ENCODE assay signal across 7 mouse cellular contexts in genomic region chr9:121757835-121758814, GRCm38 (mm10). TPM values are rescaled to one million over a fixed set of nuclear protein-coding genes. Genes with fewer than 3 reads are reported as not detected.
DNase-seq lines count a peak whose midpoint lies in the region; ATAC-seq and TF ChIP-seq lines count a peak whose summit lies in the region.

No protein-coding gene starts in this region.

- H3K36me3 ChIP-seq in lung, postnatal 0 days (ENCODE audit: insufficient read depth, low read length), result peaks cover 9% of the 10 kb centered on the region
- peaks cover 47% of the 10 kb centered on the region for H3K36me3 ChIP-seq in embryonic facial prominence, embryonic 14.5 days (ENCODE audit: control insufficient read depth, insufficient read depth, low read length)
- H3K36me3 ChIP-seq in midbrain, embryonic 11.5 days (ENCODE audit: control insufficient read depth, insufficient read depth, low read length), result peaks cover 14% of the 10 kb centered on the region

- intact Hi-C loops in heart, postnatal 10 days (cut with DNase I), result no loop called here

- H3K27me3 ChIP-seq in lung, postnatal 0 days (replicated peaks; ENCODE audit: insufficient read depth, low read length), result no peaks in the 10 kb centered on the region
- H3K27me3 ChIP-seq in embryonic facial prominence, embryonic 14.5 days (replicated peaks; ENCODE audit: control insufficient read depth, insufficient read depth, low read length), result no peaks in the 10 kb centered on the region
- H3K27me3 ChIP-seq in midbrain, embryonic 11.5 days (ENCODE audit: control insufficient read depth, insufficient read depth, low read length), result no peaks in the 10 kb centered on the region

- peak overlapping the region; percentile 86; the same call in 1 of the 2 replicates for H3K9ac ChIP-seq in lung, postnatal 0 days (replicated peaks; ENCODE audit: low read depth)
- H3K9ac ChIP-seq in embryonic facial prominence, embryonic 14.5 days (ENCODE audit: low read depth, low read length), result peak overlapping the region; percentile 95
- peak overlapping the region; percentile 89 for H3K9ac ChIP-seq in midbrain, embryonic 11.5 days (ENCODE audit: low read length)

- no peaks in the 10 kb centered on the region for H3K4me1 ChIP-seq in lung, postnatal 0 days (ENCODE audit: insufficient read depth, low read depth, low read length)
- H3K4me1 ChIP-seq in embryonic facial prominence, embryonic 14.5 days (ENCODE audit: control insufficient read depth, insufficient read depth, low read length), result peaks cover 30% of the 10 kb centered on the region
- H3K4me1 ChIP-seq in midbrain, embryonic 11.5 days (ENCODE audit: control insufficient read depth, insufficient read depth, low read length), result peaks cover 24% of the 10 kb centered on the region

- H3K9me3 ChIP-seq in lung, postnatal 0 days (ENCODE audit: low read length), result no peaks in the 10 kb centered on the region
- no peaks in the 10 kb centered on the region for H3K9me3 ChIP-seq in embryonic facial prominence, embryonic 14.5 days (ENCODE audit: control insufficient read depth, low read length)
- no peaks in the 10 kb centered on the region for H3K9me3 ChIP-seq in midbrain, embryonic 11.5 days (ENCODE audit: control insufficient read depth, low read length)

- no peak overlapping the region for H3K4me3 ChIP-seq in lung, postnatal 0 days (ENCODE audit: low read depth, low read length)
- peak overlapping the region; percentile 94 for H3K4me3 ChIP-seq in embryonic facial prominence, embryonic 14.5 days (ENCODE audit: low read depth, low read length)
- peak overlapping the region; percentile 83 for H3K4me3 ChIP-seq in midbrain, embryonic 11.5 days (ENCODE audit: low read depth, low read length)

- DNase-seq in lung, postnatal 0 days (ENCODE audit: low spot score), result no peak
- DNase-seq in lung, postnatal 36 days, result no peak
- peak; percentile 89 for DNase-seq in embryonic facial prominence, embryonic 14.5 days (ENCODE audit: low spot score)
- DNase-seq in heart, postnatal 10 days, result peak; percentile 43 to 64
- DNase-seq in midbrain, embryonic 11.5 days (ENCODE audit: low spot score, missing footprints), result peak; percentile 88
- no peak for DNase-seq in right cerebral cortex, postnatal 36 days (ENCODE audit: low spot score in 2 of 2)
- no peak for DNase-seq in c-Kit-positive CD71-positive TER-119-positive erythroid progenitor cells, embryonic 14.5 days (ENCODE audit: low spot score)

- no peak for TF ChIP-seq EP300 in lung, postnatal 0 days (IDR thresholded peaks at IDR 0.05)

- WGBS in lung, postnatal 0 days, result 50% methylated on average over 10 of the region's 10 CpGs
- 31% methylated on average over 10 of the region's 10 CpGs for WGBS in embryonic facial prominence, embryonic 14.5 days
- 50% methylated on average over 10 of the region's 10 CpGs for WGBS in midbrain, embryonic 11.5 days

- H3K4me2 ChIP-seq in lung, postnatal 0 days (replicated peaks; ENCODE audit: low read depth, low read length), result peak overlapping the region; percentile 99; the same call in 1 of the 2 replicates
- peak overlapping the region; percentile 86 for H3K4me2 ChIP-seq in embryonic facial prominence, embryonic 14.5 days (ENCODE audit: low read depth, low read length)
- H3K4me2 ChIP-seq in midbrain, embryonic 11.5 days, result peak overlapping the region; percentile 99

- H3K27ac ChIP-seq in lung, postnatal 0 days (ENCODE audit: low read length), result no peak overlapping the region
- peak overlapping the region; percentile 95 for H3K27ac ChIP-seq in embryonic facial prominence, embryonic 14.5 days (replicated peaks; ENCODE audit: low read depth, low read length)
- no peak overlapping the region for H3K27ac ChIP-seq in midbrain, embryonic 11.5 days (ENCODE audit: low read depth, low read length)

- no peak for ATAC-seq in lung, postnatal 0 days
- peak; percentile 48 for ATAC-seq in embryonic facial prominence, embryonic 14.5 days (ENCODE audit: low read depth)
- ATAC-seq in midbrain, embryonic 11.5 days (ENCODE audit: low FRiP score), result no peak

- no peak for TF ChIP-seq CTCF in lung, postnatal 0 days (IDR thresholded peaks at IDR 0.05)

RNA-seq across cellular contexts. Expression of gene Zfp651, which starts 1.0 kb away (rescaled TPM):
- polyA plus RNA-seq in lung, postnatal 0 days (2015; fragmentation: Nextera tagmentation; extraction: Ambion mirVana), result 10.7 and 11.2 TPM in 2 replicates
- polyA plus RNA-seq in embryonic facial prominence, embryonic 14.5 days (2014; fragmentation: Nextera tagmentation; extraction: Ambion mirVana), result 20.1 and 20.6 TPM in 2 replicates
- 10 to 100 TPM; 89.0 to 98.3 TPM for total RNA-seq in heart, postnatal 10 days (2021)
- polyA plus RNA-seq in midbrain, embryonic 11.5 days (2014; fragmentation: Nextera tagmentation; extraction: Ambion mirVana), result 5.0 and 5.9 TPM in 2 replicates

RNA-seq across cellular contexts. Expression of gene Klhl40, which starts 19.3 kb away (rescaled TPM):
- 0.05 TPM in 1 of 2 replicates, not detected in the other for polyA plus RNA-seq in lung, postnatal 0 days (2015; fragmentation: Nextera tagmentation; extraction: Ambion mirVana)
- 35.7 and 41.1 TPM in 2 replicates for polyA plus RNA-seq in embryonic facial prominence, embryonic 14.5 days (2014; fragmentation: Nextera tagmentation; extraction: Ambion mirVana)
- total RNA-seq in heart, postnatal 10 days (2021), result 10 to 100 TPM; 10.4 to 10.7 TPM
- 0.11 and 0.16 TPM in 2 replicates for polyA plus RNA-seq in midbrain, embryonic 11.5 days (2014; fragmentation: Nextera tagmentation; extraction: Ambion mirVana)

RNA-seq across cellular contexts. Expression of gene Hhatl, which starts 34.2 kb away (rescaled TPM):
- 0.73 and 1.0 TPM in 2 replicates for polyA plus RNA-seq in lung, postnatal 0 days (2015; fragmentation: Nextera tagmentation; extraction: Ambion mirVana)
- 3.7 and 5.1 TPM in 2 replicates for polyA plus RNA-seq in embryonic facial prominence, embryonic 14.5 days (2014; fragmentation: Nextera tagmentation; extraction: Ambion mirVana)
- 100 to 1,000 TPM; 111 to 112 TPM for total RNA-seq in heart, postnatal 10 days (2021)
- not detected in 2 replicates for polyA plus RNA-seq in midbrain, embryonic 11.5 days (2014; fragmentation: Nextera tagmentation; extraction: Ambion mirVana)

RNA-seq across cellular contexts. Expression of gene Nktr, which starts 39.2 kb away (rescaled TPM):
- polyA plus RNA-seq in lung, postnatal 0 days (2015; fragmentation: Nextera tagmentation; extraction: Ambion mirVana), result 43.6 and 51.3 TPM in 2 replicates
- 61.7 and 66.7 TPM in 2 replicates for polyA plus RNA-seq in embryonic facial prominence, embryonic 14.5 days (2014; fragmentation: Nextera tagmentation; extraction: Ambion mirVana)
- 10 to 100 TPM; 46.9 to 47.7 TPM for total RNA-seq in heart, postnatal 10 days (2021)
- 61.6 and 70.4 TPM in 2 replicates for polyA plus RNA-seq in midbrain, embryonic 11.5 days (2014; fragmentation: Nextera tagmentation; extraction: Ambion mirVana)

RNA-seq across cellular contexts. Expression of gene Ss18l2, which starts 48.0 kb away (rescaled TPM):
- 79.7 and 104 TPM in 2 replicates for polyA plus RNA-seq in lung, postnatal 0 days (2015; fragmentation: Nextera tagmentation; extraction: Ambion mirVana)
- polyA plus RNA-seq in embryonic facial prominence, embryonic 14.5 days (2014; fragmentation: Nextera tagmentation; extraction: Ambion mirVana), result 149 and 159 TPM in 2 replicates
- total RNA-seq in heart, postnatal 10 days (2021), result 100 to 1,000 TPM; 133 to 136 TPM
- 100 and 106 TPM in 2 replicates for polyA plus RNA-seq in midbrain, embryonic 11.5 days (2014; fragmentation: Nextera tagmentation; extraction: Ambion mirVana)

Comparison
In these comparisons a context has a peak if more than half of its experiments do, and no peak if none do; other contexts are left out.
1. DNase-seq: peak in embryonic facial prominence, embryonic 14.5 days (single experiment), heart, postnatal 10 days (2 of 2) and midbrain, embryonic 11.5 days (single experiment); none in lung, postnatal 0 days (single experiment), lung, postnatal 36 days (single experiment), right cerebral cortex, postnatal 36 days (0 of 2) and c-Kit-positive CD71-positive TER-119-positive erythroid progenitor cells, embryonic 14.5 days (single experiment).
2. RNA of gene Klhl40, which starts 19.3 kb away (polyA plus RNA-seq): 35.7 to 41.1 TPM in embryonic facial prominence, embryonic 14.5 days; 0.11 to 0.16 TPM in midbrain, embryonic 11.5 days and 0.05 TPM in lung, postnatal 0 days; every median in the first group is over 10 times any median in the second.
3. Peak in every context shown above with its lines, with median percentiles within 50 percentile points of each other: H3K4me2 ChIP-seq and H3K9ac ChIP-seq.